8 mouse cellular contexts compared by ENCODE assay signal in genomic region chr4:43631956-43632920, GRCm38 (mm10). TPM values are rescaled to one million over a fixed set of nuclear protein-coding genes. Genes with fewer than 3 reads are reported as not detected.
DNase-seq lines count a peak whose midpoint lies in the region; ATAC-seq lines count a peak whose summit lies in the region.
"Had no signal": no experiment of that assay in that cellular context is flagged by ENCODE, and none has a peak within 500 bp of the region (broad histone marks: within the 10 kb centered on the region; RNA-seq: fewer than 3 reads in every experiment).

No protein-coding gene starts in this region.

- peak; percentile 43 for DNase-seq in ovary, postnatal 36 days (ENCODE audit: low spot score)
- DNase-seq in ovary, adult 18-20 months (ENCODE audit: low spot score) = no peak
- peak; percentile 70 for DNase-seq in cerebellum, adult 9-10 months
- peak; percentile 24 to 36 for DNase-seq in heart, adult 9 months (ENCODE audit: low spot score in 2 of 2)
- no peak for DNase-seq in thymus, postnatal 10 days (ENCODE audit: low spot score in 2 of 2)

- WGBS in kidney, embryonic 15.5 days = 43% methylated on average over 42 of the region's 42 CpGs
- 42% methylated on average over 42 of the region's 42 CpGs for WGBS in midbrain, embryonic 16.5 days

- H3K4me3 ChIP-seq in kidney, embryonic 15.5 days (replicated peaks) = peak overlapping the region; percentile 68
- H3K4me3 ChIP-seq in midbrain, embryonic 16.5 days (ENCODE audit: low read depth, low read length) = peak overlapping the region; percentile 64

- H3K4me1 ChIP-seq in kidney, embryonic 15.5 days = peaks cover 31% of the 10 kb centered on the region
- H3K4me1 ChIP-seq in midbrain, embryonic 16.5 days (ENCODE audit: control insufficient read depth, insufficient read depth, low read length) = peaks cover 25% of the 10 kb centered on the region

- peak; percentile 43 for ATAC-seq in kidney, embryonic 15.5 days (replicated peaks; ENCODE audit: low FRiP score)
- peak; percentile 30; the same call in 1 of the 2 replicates for ATAC-seq in midbrain, embryonic 16.5 days

- peaks cover 17% of the 10 kb centered on the region; the same call in 1 of the 2 replicates for H3K27me3 ChIP-seq in kidney, embryonic 15.5 days
- no peaks in the 10 kb centered on the region for H3K27me3 ChIP-seq in midbrain, embryonic 16.5 days (ENCODE audit: control insufficient read depth, insufficient read depth, low read depth, low read length)

- H3K4me2 ChIP-seq in kidney, embryonic 15.5 days = peak overlapping the region; percentile 96
- H3K4me2 ChIP-seq in midbrain, embryonic 16.5 days (ENCODE audit: low read length) = peak overlapping the region; percentile 89

- H3K27ac ChIP-seq in kidney, embryonic 15.5 days = peak overlapping the region; percentile 80
- peak overlapping the region; percentile 82 for H3K27ac ChIP-seq in midbrain, embryonic 16.5 days (ENCODE audit: low read length)

- H3K9ac ChIP-seq in kidney, embryonic 15.5 days = peak overlapping the region; percentile 61
- H3K9ac ChIP-seq in midbrain, embryonic 16.5 days (ENCODE audit: low read depth, low read length) = peak overlapping the region; percentile 91

- no peaks in the 10 kb centered on the region for H3K9me3 ChIP-seq in kidney, embryonic 15.5 days (replicated peaks)
- H3K9me3 ChIP-seq in midbrain, embryonic 16.5 days (replicated peaks; ENCODE audit: control insufficient read depth, low read length, poor library complexity, severe bottlenecking) = no peaks in the 10 kb centered on the region
- H3K9me3 ChIP-seq: megakaryocyte, embryonic 14.5 days had no signal

- no peaks in the 10 kb centered on the region for H3K36me3 ChIP-seq in kidney, embryonic 15.5 days
- H3K36me3 ChIP-seq in midbrain, embryonic 16.5 days (ENCODE audit: control insufficient read depth, insufficient read depth, low read length) = no peaks in the 10 kb centered on the region

RNA-seq across cellular contexts. Expression of gene Npr2, which starts 0.5 kb away (rescaled TPM):
- polyA plus RNA-seq in kidney, embryonic 15.5 days (2015; fragmentation: Nextera tagmentation; extraction: Ambion mirVana) = 8.0 and 10.2 TPM in 2 replicates
- 13.5 and 14.7 TPM in 2 replicates for polyA plus RNA-seq in midbrain, embryonic 16.5 days (2015; fragmentation: Nextera tagmentation; extraction: Ambion mirVana)

RNA-seq across cellular contexts. Expression of gene Spag8, which starts 21.2 kb away (rescaled TPM):
- polyA plus RNA-seq in kidney, embryonic 15.5 days (2015; fragmentation: Nextera tagmentation; extraction: Ambion mirVana) = 1.4 and 1.7 TPM in 2 replicates
- polyA plus RNA-seq in midbrain, embryonic 16.5 days (2015; fragmentation: Nextera tagmentation; extraction: Ambion mirVana) = 8.3 and 11.8 TPM in 2 replicates

RNA-seq across cellular contexts. Expression of gene Hint2, which starts 24.0 kb away (rescaled TPM):
- polyA plus RNA-seq in kidney, embryonic 15.5 days (2015; fragmentation: Nextera tagmentation; extraction: Ambion mirVana) = 115 and 129 TPM in 2 replicates
- polyA plus RNA-seq in midbrain, embryonic 16.5 days (2015; fragmentation: Nextera tagmentation; extraction: Ambion mirVana) = 57.9 and 61.0 TPM in 2 replicates

RNA-seq across cellular contexts. Expression of gene Tmem8b, which starts 36.5 kb away (rescaled TPM):
- polyA plus RNA-seq in kidney, embryonic 15.5 days (2015; fragmentation: Nextera tagmentation; extraction: Ambion mirVana) = 2.7 and 3.6 TPM in 2 replicates
- polyA plus RNA-seq in midbrain, embryonic 16.5 days (2015; fragmentation: Nextera tagmentation; extraction: Ambion mirVana) = 14.9 and 15.8 TPM in 2 replicates

RNA-seq across cellular contexts. Expression of gene Fam221b, which starts 36.7 kb away (rescaled TPM):
- 2.7 and 3.3 TPM in 2 replicates for polyA plus RNA-seq in kidney, embryonic 15.5 days (2015; fragmentation: Nextera tagmentation; extraction: Ambion mirVana)
- 0.97 and 1.1 TPM in 2 replicates for polyA plus RNA-seq in midbrain, embryonic 16.5 days (2015; fragmentation: Nextera tagmentation; extraction: Ambion mirVana)

Comparison
In these comparisons a context has a peak if more than half of its experiments do, and no peak if none do; other contexts are left out.
1. DNase-seq: peak in ovary, postnatal 36 days (single experiment), cerebellum, adult 9-10 months (single experiment) and heart, adult 9 months (2 of 2); none in ovary, adult 18-20 months (single experiment) and thymus, postnatal 10 days (0 of 2).